Mouse (Mus musculus) hindlimb bud, embryonic 11.5 days (tissue): Measurements from ENCODE around the gene Mcmbp.
"Not testable (repeated sequence)": the region's sequence is repeated elsewhere in the genome, so short reads cannot be mapped to it uniquely, and the experiment has no call there.

ENCODE experiments used
- DNase-seq: peaks from one replicate; pipeline ENCODE4 v3.0.0-alpha.2; 2012; ENCODE audit warnings: low read depth, low spot score; ENCODE audit errors: extremely low spot score

Mcmbp gene

DNA sequence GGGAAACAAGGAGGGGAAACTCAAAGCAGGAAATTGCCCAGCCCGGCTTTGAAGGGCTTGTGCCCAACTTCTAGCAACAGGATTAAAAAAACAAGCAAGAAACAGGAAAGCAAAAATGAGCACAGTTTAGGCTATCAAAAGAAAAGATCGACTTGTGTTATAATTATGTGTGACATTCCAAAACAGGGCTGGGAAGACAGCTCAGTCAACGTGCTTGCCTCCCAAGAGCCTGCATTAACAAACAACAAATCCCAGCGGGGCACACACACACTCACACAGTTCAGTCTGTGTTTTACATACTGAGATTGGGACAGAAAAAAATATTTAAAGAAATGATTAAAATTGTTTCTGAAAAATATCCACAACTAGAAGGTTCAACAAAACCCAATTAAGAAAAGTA, 22.3 kb downstream of the Mcmbp start:
- no peak for DNase-seq

DNA sequence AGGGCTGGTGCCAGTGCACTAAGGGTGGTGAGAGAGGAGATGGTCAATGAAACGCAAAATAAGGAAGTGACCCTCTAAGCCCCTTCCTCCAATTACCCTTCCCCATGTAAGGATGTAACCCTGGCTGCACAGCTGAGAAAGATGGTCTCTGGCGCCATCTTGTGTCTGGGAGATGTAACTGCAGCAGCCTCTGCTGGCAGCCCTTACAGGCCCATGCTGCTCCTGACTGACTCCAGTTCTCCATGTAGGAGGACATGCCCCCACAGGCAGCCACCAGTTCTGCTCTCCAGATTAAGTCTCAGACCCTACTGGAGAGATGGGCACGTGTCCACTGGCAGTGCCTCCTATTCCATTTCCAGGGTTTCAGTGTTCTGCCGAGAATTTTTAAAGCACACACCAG, 34.6 kb downstream of the Mcmbp start:
- DNase-seq: peak; percentile 30

DNA sequence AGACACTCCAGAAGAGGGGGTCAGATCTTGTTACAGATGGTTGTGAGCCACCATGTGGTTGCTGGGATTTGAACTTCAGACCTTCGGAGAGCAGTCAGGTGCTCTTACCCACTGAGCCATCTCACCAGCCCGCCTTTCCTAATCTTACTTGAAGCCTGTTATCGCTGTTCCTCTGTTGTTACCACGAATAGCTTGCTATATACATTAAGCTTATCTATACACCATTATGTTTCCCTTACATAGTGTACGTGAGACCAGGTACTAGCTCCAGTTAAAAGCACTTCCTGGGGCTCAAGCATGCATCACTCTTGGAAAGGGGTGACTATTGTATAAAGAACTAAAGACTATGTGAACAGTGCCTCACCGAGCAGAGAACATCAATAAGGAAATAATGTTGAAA, 40.3 kb downstream of the Mcmbp start:
- DNase-seq: not testable (repeated sequence)

DNA sequence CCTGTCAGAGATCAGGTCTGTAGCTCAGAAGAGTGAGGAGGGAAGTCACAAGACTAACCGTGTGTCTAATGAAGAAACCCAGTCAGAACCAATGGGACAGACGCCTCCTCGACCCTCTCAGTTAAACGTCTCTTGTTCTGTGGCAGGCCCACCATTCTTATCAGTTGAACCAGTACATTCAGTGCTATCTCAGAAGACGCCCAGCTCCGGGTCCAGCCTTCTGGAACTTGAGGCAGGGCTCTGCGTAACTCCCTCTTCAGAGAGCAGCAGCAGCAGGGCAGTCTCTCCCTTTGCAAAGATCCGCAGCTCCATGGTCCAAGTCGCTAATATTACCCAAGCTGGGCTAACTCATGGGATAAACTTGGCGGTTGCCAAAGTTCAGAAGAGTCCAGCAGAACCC, 45.4 kb downstream of the Mcmbp start:
- no peak for DNase-seq

DNA sequence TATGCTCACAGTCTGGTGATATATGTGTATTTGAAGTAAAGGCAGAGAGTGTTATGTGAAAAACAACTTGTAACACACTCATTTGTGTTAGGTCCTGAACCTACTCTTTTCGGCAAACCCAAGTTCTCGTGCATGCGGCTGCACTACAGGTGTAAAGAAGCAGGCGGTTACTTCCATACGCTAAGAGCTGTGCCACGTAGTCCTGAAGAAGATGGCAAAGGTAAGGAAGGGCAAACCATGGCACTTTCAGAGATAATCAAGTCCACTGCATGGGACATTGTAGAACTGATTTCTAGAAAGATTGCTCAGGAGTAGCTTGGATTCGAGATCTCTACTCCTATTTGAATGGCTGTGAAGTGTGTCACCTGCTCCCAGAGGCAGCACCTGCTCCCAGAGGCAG, 48.1 kb downstream of the Mcmbp start:
- no peak for DNase-seq

DNA sequence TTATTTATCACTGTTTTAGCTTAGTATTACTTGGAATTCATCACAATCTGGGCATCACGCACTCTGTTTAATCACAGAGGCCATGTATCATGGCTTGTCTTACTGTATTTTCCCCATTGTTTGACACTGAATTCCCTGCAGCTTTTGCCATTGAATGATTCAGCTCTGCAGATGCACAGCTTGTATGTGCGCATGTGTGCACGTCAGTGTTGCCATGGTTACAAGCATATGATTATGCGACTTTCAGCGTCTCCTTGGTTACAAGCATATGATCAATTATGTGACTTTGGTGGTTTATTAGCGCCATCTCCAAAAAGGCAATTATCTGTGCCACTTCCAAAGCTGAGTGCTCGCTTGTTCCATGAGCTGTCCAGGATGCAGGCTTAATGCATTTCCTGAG, 49.5 kb downstream of the Mcmbp start:
- no peak for DNase-seq

DNA sequence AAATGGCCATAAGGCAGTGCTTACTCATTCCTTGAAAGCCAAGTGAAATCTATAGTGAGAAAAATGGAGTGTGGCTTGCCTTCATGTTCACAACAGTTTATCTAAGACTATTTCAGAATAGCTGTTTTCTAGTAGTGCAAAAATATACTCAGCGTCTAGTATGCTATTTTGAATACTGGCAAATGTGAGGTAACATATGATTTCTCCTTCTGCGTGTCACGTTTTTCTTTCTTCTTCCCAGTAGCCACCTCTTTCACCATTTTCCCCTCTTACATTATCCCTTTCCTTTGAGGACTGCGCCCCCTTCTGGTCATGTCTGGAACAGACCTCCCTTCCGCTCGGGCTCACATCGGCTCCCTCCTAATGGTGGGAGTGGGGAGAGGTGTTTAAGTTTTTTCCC, 50.2 kb downstream of the Mcmbp start:
- DNase-seq: peak; percentile 60

DNA sequence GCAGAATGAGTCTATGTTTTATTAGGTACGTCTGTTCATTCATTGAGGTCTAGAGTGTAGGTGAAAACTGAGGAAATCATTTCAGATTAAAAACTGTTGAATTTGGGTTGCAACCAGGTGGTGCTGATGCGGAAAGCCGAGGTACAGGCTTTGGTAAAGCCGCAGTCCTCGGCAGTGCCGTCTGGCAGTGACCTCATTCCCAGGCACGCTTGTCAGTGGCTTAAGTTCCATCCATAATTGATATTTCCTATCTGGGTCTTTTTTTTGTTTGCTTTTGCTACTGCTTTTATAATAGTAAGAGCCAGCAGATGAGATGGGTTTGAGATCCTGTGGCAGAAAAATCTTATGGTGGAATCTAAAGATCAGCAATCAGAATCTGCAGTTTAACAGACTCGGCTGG, 50.9 kb downstream of the Mcmbp start:
- DNase-seq: no peak

DNA sequence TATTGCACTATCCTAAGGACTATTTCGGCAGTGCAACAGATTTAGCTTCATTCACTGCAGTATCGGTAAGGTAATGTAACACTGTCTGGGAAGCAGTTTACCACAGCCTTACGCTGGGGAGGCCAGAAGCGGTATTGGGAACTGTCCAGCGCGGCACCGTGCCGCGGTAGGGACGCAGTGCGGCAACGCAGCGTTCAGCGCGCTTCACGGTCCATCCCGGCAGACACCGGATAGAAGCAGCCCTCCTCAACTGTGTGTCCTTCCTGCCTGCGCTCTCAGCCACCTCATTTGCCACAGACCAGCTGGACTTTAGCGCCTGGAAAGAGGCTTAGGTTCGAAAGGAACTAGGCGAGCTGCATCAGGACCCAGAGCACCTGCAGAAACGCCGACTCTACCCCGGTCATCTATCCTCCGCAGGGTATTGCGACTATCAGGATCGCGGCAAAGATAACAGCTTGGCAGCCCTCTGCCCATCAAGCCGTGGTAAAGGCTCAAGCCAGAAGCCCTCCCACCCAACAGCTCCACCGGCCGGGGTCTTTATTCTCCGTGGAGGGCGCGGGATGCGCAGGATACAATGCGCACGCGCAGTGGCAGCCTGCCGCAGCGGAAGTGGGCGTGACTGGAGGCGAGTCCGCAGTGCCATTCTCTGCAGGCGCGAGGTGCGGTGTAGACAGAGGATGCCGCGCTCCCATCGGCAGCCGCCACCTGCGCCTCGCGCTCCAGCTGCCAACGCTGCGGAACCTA, 52.3 kb downstream of the Mcmbp start:
- DNase-seq: no peak

DNA sequence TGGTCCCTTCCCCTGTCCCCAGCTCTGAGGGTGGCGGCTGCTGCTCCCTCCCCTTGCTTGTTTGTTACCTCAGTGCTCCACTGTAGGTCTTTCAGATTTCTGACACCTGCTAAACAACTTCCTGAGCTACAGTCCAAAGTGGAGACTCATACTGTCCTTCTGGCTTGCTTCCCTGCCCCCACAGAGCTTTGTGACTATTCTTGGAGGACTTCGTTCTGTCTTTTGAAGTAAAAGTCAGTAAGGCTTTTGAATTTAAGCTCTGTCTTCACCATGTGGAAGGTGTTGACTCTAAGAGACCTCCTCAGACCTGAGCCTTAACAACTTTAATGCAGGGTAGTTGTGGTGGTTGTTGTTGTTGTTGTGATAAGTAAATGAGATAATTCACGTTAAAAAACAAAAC, 61.7 kb downstream of the Mcmbp start:
- DNase-seq: no peak

DNA sequence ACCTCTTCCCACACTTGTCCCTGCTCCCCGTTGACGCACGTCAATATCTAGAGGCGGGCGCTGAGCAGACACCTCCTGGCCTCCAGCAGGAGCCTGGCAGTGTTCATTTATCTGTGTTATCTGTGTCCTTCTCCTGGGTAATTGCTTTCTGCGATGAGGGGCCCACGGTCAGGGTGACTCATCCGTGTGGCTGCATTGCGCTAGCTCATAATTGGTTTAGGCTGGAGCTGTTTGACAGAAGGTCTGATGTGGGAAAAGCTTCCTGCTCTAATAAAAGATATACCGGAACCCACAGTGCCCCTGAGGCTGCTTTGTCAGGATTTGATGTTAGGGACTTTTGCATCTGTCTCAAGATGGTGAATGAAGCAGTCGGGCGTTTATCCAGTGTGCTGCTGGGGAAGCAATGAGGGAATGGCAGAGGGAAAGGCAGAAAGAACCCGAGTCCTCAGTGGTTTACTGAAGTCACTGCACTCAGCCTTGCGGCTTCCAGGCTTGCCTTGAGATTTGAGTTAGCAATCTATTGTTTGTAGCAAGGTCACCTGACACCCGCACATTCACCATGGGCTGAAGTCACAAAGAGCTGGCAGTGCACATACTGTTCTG, 67.8 kb downstream of the Mcmbp start:
- no peak for DNase-seq

DNA sequence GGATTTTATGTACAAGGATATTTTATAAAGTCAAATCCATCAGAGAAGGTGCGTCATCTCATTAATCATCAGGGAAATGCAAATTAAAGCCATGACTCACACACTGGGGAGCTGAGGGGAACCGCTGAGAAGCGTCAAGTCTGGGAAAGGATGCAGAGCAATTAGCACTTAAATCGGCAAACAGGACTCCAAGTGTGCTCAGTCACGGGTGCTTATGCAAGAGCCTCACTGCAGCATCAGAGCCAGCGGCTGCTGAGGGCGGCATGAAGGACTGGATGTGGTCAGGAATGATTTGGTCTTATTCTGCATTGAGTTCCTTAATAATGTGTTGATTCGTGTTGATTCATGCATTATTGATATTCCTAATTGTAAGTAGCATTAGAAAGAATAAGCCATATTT, 68.3 kb downstream of the Mcmbp start:
- DNase-seq: no peak

DNA sequence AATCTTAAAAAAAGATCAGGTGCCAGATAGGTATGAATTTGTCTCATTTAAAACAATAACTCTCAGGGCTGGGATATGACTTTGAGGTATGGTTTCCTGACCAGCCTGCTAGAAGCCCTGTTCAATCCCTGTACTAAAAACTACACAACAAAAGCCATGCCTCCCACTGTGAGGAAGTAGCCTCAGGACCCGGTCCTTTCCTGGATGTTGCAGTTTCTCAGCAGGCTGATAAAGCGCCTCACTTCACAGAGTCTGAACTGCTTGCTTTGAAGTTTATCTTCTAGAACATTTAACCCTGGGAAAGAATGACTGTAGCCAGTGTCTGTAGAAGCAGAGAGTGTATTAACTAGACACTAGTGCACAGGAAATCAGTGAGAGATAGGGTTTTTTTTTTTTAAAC, 71.5 kb downstream of the Mcmbp start:
- DNase-seq: no peak

DNA sequence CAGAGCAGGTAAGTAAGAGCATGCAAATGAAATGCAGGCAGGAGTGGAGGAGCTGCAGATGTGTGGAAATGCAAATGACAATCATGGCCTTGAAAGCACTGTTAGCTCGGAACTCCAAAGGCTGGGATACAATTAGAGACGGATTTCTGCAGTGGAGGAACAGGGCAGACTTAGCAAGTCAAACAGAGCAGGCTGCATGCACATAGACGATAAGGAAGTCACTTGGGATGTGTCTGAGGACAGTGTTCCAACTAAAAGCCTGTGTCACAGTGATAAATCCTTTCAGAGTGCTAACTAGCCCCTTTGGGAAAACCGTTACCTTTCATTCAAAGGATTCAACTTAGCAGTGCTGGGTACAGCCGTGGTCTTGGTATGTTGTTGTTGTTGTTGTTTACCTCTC, 72.5 kb downstream of the Mcmbp start:
- no peak for DNase-seq

DNA sequence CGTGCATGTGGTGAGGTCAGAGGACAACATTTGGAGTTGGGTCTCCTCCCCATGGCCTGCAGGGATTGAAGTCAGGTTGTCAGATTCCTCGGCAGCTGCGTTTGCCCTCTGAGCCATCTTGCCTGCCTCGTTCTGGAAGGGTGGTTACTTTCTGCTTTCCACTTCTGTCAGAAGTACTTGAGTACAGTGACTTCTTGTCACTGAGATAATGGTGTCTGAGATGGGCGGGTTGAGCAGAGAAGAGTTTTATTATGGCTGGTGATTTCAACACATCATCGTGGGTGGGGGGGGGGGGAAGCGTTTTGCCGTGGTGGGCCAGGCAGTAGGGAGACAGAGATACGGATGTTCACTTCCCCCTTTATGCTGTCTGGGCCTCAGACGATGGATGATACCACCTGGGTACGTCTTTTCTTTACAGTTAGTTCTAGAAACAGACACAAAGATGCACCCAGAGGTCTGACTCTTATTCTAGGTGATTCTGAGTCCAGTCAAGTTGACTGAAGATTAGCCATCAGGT, 75.4 kb downstream of the Mcmbp start:
- DNase-seq: no peak

DNA sequence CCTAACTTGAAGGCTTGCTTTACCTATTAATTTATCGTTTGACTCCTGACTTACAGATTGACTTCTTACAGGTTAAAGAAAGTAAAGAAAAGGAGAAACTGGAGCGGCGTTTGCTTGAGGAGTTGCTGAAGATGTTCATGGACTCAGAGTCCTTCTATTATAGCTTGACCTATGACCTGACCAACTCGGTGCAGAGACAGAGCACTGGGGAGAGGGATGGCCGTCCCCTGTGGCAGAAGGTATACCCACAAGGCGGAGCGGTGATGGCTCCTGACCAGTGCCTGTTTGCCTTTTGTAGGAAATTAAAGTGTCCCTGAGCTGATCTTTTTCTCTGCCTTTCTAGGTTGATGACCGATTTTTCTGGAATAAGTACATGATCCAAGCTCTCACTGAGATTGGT, 76.4 kb downstream of the Mcmbp start:
- DNase-seq: no peak

DNA sequence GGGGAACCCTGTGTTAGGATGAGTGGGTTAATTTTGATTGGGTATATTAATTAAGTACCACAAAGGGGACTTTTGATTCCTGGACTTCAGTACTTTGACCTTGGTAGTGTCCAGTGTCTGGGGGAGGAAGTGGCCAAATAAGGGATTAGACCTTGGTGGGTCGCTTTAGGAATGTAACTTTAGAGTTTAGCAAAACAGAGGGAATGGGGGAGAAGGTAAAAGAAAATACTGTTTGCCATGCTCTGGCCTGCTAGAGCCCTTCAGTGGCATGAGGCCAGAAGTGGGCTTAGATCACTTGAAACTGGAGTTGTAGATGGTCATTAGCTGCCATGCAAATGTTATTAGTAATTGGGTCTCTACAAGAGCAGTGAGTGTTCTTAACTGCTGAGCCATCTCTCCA, 83.3 kb downstream of the Mcmbp start:
- no peak for DNase-seq
